In the genomic region with DNA sequence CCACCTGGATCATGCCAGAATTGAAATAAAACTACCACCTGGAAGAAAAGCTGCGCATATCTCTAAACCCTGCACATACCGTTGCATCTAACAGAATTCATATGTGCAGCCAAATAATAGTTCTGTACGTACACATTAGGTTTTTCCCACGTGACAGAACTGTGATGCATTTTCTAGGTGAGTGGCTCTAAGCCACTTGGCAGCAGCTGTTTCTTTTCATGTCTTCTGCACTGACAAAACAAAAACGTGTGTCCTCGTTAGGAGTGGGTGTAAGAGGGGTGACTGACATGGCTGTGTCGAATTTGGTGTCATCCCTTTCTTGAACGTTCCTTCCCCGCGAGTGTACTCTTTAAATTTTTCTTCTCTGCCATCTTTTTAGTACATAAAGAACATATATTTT, we compare ENCODE assay signal across 28 mouse cellular contexts.
DNase-seq lines count a peak whose midpoint lies in the region; ATAC-seq and TF ChIP-seq lines count a peak whose summit lies in the region.
"Had no signal": no experiment of that assay in that cellular context is flagged by ENCODE, and none has a peak within 500 bp of the region (broad histone marks: within the 10 kb centered on the region; RNA-seq: fewer than 3 reads in every experiment).

No protein-coding gene starts in this region.

- H3K36me3 ChIP-seq in forebrain, embryonic 13.5 days (ENCODE audit: poor library complexity, severe bottlenecking) = no peaks in the 10 kb centered on the region
- H3K36me3 ChIP-seq in forebrain, embryonic 15.5 days = no peaks in the 10 kb centered on the region
- no peaks in the 10 kb centered on the region for H3K36me3 ChIP-seq in lung, embryonic 14.5 days (ENCODE audit: insufficient read depth)
- no peaks in the 10 kb centered on the region for H3K36me3 ChIP-seq in limb, embryonic 14.5 days (ENCODE audit: control insufficient read depth, insufficient read depth, low read length)
- H3K36me3 ChIP-seq: embryonic facial prominence, embryonic 12.5 days; embryonic facial prominence, embryonic 15.5 days; heart, embryonic 12.5 days; heart, embryonic 15.5 days; hindbrain, embryonic 10.5 days; hindbrain, embryonic 13.5 days had no signal

- no peak overlapping the region for H3K4me2 ChIP-seq in forebrain, embryonic 13.5 days
- H3K4me2 ChIP-seq in forebrain, embryonic 15.5 days (replicated peaks) = no peak overlapping the region
- H3K4me2 ChIP-seq in lung, embryonic 14.5 days = no peak overlapping the region
- no peak overlapping the region for H3K4me2 ChIP-seq in limb, embryonic 14.5 days (replicated peaks; ENCODE audit: low read depth, low read length, severe bottlenecking)
- H3K4me2 ChIP-seq: embryonic facial prominence, embryonic 12.5 days; embryonic facial prominence, embryonic 15.5 days; heart, embryonic 12.5 days; heart, embryonic 15.5 days; hindbrain, embryonic 13.5 days had no signal

- no peaks in the 10 kb centered on the region for H3K27me3 ChIP-seq in forebrain, embryonic 13.5 days
- H3K27me3 ChIP-seq in forebrain, embryonic 15.5 days = no peaks in the 10 kb centered on the region
- no peaks in the 10 kb centered on the region for H3K27me3 ChIP-seq in lung, embryonic 14.5 days (ENCODE audit: insufficient read depth, low read length)
- H3K27me3 ChIP-seq in limb, embryonic 14.5 days (ENCODE audit: control insufficient read depth, insufficient read depth, low read length) = no peaks in the 10 kb centered on the region
- H3K27me3 ChIP-seq: embryonic facial prominence, embryonic 12.5 days; embryonic facial prominence, embryonic 15.5 days; heart, embryonic 12.5 days; heart, embryonic 15.5 days; hindbrain, embryonic 13.5 days had no signal

- H3K4me1 ChIP-seq in forebrain, embryonic 13.5 days = peaks cover 6% of the 10 kb centered on the region; the same call in 1 of the 2 replicates
- no peaks in the 10 kb centered on the region for H3K4me1 ChIP-seq in forebrain, embryonic 15.5 days
- no peaks in the 10 kb centered on the region; the same call in 1 of the 2 replicates for H3K4me1 ChIP-seq in lung, embryonic 14.5 days (ENCODE audit: insufficient read depth)
- H3K4me1 ChIP-seq in limb, embryonic 14.5 days (ENCODE audit: control insufficient read depth, insufficient read depth, low read length) = no peaks in the 10 kb centered on the region
- H3K4me1 ChIP-seq: embryonic facial prominence, embryonic 15.5 days; hindbrain, embryonic 10.5 days; hindbrain, embryonic 13.5 days had no signal

- no peak for TF ChIP-seq CTCF in lung, embryonic 14.5 days (IDR thresholded peaks at IDR 0.05; ENCODE audit: low read depth)

- no peak overlapping the region for H3K4me3 ChIP-seq in forebrain, embryonic 13.5 days
- no peak overlapping the region for H3K4me3 ChIP-seq in forebrain, embryonic 15.5 days
- H3K4me3 ChIP-seq in lung, embryonic 14.5 days (ENCODE audit: low read depth, low read length) = no peak overlapping the region
- H3K4me3 ChIP-seq in limb, embryonic 14.5 days (replicated peaks; ENCODE audit: low read length) = no peak overlapping the region
- H3K4me3 ChIP-seq: embryonic facial prominence, embryonic 12.5 days; embryonic facial prominence, embryonic 15.5 days; heart, embryonic 12.5 days; heart, embryonic 15.5 days; hindbrain, embryonic 10.5 days; hindbrain, embryonic 13.5 days had no signal

- no peaks in the 10 kb centered on the region for H3K9me3 ChIP-seq in forebrain, embryonic 13.5 days (replicated peaks)
- H3K9me3 ChIP-seq in forebrain, embryonic 15.5 days = no peaks in the 10 kb centered on the region
- no peaks in the 10 kb centered on the region for H3K9me3 ChIP-seq in lung, embryonic 14.5 days (ENCODE audit: low read depth, low read length)
- H3K9me3 ChIP-seq in limb, embryonic 14.5 days (ENCODE audit: control insufficient read depth, low read length) = no peaks in the 10 kb centered on the region
- H3K9me3 ChIP-seq: embryonic facial prominence, embryonic 12.5 days; embryonic facial prominence, embryonic 15.5 days; heart, embryonic 12.5 days; heart, embryonic 15.5 days; hindbrain, embryonic 10.5 days; hindbrain, embryonic 13.5 days had no signal

- TF ChIP-seq POLR2A in limb, embryonic 14.5 days (IDR thresholded peaks at IDR 0.05; ENCODE audit: borderline replicate concordance, extremely low read depth, insufficient read depth, insufficient read length) = no peak

- 0 out of 2 replicates have a peak, but pooled peaks have one; percentile 53 for ATAC-seq in forebrain, embryonic 13.5 days
- no peak for ATAC-seq in forebrain, embryonic 15.5 days (replicated peaks)
- no peak for ATAC-seq in lung, embryonic 14.5 days (ENCODE audit: insufficient read depth)
- 0 out of 2 replicates have a peak, but pooled peaks have one; percentile 23 for ATAC-seq in limb, embryonic 14.5 days (ENCODE audit: low FRiP score, low read depth)
- ATAC-seq: CD4-positive, CD25-positive, alpha-beta regulatory T cell, adult 4 months; forebrain, embryonic 16.5 days; hindbrain, postnatal 0 days; inflammation-experienced regulatory T-cells, adult 6 months; intestine, postnatal 0 days had no signal

- no peak overlapping the region for H3K27ac ChIP-seq in forebrain, embryonic 13.5 days
- H3K27ac ChIP-seq in forebrain, embryonic 15.5 days (replicated peaks) = no peak overlapping the region
- no peak overlapping the region for H3K27ac ChIP-seq in lung, embryonic 14.5 days (ENCODE audit: low read depth)
- no peak overlapping the region for H3K27ac ChIP-seq in limb, embryonic 14.5 days (replicated peaks; ENCODE audit: low read depth, low read length)
- H3K27ac ChIP-seq: embryonic facial prominence, embryonic 12.5 days; embryonic facial prominence, embryonic 15.5 days; heart, embryonic 15.5 days; hindbrain, embryonic 10.5 days; hindbrain, embryonic 13.5 days; hindbrain, postnatal 0 days had no signal

- WGBS in forebrain, embryonic 13.5 days = 49% methylated on average over 10 of the region's 10 CpGs
- WGBS in forebrain, embryonic 15.5 days = 42% methylated on average over 10 of the region's 10 CpGs
- 45% methylated on average over 10 of the region's 10 CpGs for WGBS in lung, embryonic 14.5 days
- WGBS in limb, embryonic 14.5 days = 36% methylated on average over 10 of the region's 10 CpGs

- DNase-seq in lung, embryonic 14.5 days = peak; percentile 12
- DNase-seq in lung, postnatal 4 days = no peak
- no peak for DNase-seq in limb, embryonic 14.5 days (ENCODE audit: low spot score)
- DNase-seq in frontal cortex, postnatal 36 days (ENCODE audit: low spot score in 2 of 2) = no peak
- DNase-seq: adrenal gland, adult 2 months; adrenal gland, postnatal 14 days; cerebellum, adult 11-12 months; cerebellum, adult 8-10 months; cerebellum, postnatal 10 days; cerebellum, postnatal 36 days; embryo, embryonic 11 days; gastrocnemius, postnatal 25 days; heart, adult 18-20 months; heart, postnatal 10 days; heart, postnatal 36 days had no signal

- H3K9ac ChIP-seq in forebrain, embryonic 13.5 days = no peak overlapping the region
- no peak overlapping the region for H3K9ac ChIP-seq in forebrain, embryonic 15.5 days (replicated peaks)
- H3K9ac ChIP-seq in lung, embryonic 14.5 days = no peak overlapping the region
- no peak overlapping the region for H3K9ac ChIP-seq in limb, embryonic 14.5 days (ENCODE audit: low read depth, low read length, severe bottlenecking)
- H3K9ac ChIP-seq: embryonic facial prominence, embryonic 12.5 days; embryonic facial prominence, embryonic 15.5 days; heart, embryonic 12.5 days; heart, embryonic 15.5 days; hindbrain, embryonic 13.5 days had no signal

Comparison
In these comparisons a context has a peak if more than half of its experiments do, and no peak if none do; other contexts are left out.
1. ATAC-seq: peak in forebrain, embryonic 13.5 days (single experiment) and limb, embryonic 14.5 days (single experiment); none in forebrain, embryonic 15.5 days (single experiment) and lung, embryonic 14.5 days (single experiment).